Mouse (Mus musculus): ENCODE results near the gene Cdc42bpg.

DNA sequence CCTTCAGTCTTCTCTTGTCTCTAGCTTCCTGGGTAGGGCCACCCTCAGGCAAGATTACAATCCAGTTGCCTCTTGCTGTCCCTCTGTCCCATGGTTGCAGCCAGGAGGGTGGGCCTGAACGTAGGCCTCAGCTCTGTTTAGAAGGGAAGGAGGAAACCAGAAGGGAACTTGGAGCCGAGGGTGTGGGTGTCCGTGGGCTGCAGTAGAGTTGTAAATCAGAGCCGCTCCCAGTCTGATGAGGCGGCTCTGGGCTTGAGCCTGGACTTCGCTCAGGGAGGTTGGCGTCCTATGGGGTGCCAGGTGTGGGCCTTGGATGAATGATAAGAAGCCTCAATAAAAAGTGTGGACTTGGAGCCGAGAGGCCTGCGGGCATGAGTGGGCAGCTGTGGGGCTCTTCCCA is 42.1 kb upstream of the Cdc42bpg start:
- TF ChIP-seq CTCF (IDR thresholded peaks at IDR 0.05; ENCODE audit: extremely low read depth, insufficient read depth, low read length), result no peak
- no peak for TF ChIP-seq POLR2A (IDR thresholded peaks at IDR 0.05; ENCODE audit: extremely low read depth, insufficient read depth, low read length)
